Mouse (Mus musculus): ENCODE results near the gene Zbtb3. TPM values are rescaled to one million over a fixed set of nuclear protein-coding genes. Genes with fewer than 3 reads are reported as not detected.

Zbtb3 gene
- total and polyA plus RNA-seq, 3 experiments = 1.2 to 2.5 (median 2.2) TPM

DNA sequence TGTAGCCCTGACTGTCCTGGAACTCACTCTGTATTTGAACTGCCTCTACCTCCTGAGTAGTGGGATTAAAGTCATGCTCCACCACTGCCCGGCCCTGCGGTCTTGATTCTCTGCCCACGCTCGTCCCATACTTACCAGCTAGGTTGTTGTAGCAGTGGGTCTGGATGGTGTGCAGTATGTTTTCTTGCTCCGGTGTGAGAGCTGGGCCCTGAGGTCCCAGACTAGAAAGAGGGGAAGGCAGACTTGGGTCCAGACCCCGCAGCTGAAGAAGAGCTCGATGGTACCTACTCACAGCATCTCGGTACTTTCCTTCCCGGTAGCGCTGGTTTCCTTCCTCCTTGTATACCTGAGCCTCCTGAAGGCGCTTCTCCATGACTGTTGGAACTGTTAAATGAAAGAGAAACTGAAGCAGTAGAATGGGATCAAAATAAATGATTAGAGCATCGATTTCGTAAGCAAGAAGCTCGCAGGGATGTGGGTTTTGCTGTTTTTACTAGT lies 16.0 kb downstream of the Zbtb3 start:
- dilution Hi-C loops (cut with MboI; ENCODE audit: extremely low pct_ligation_motif_present, extremely low pct_unique_long_range_greater_than_20kb, low sequenced_read_pairs) (no loop called here), in situ Hi-C loops (cut with MboI; ENCODE audit: low pct_ligation_motif_present, low pct_unique_long_range_greater_than_20kb, low sequenced_read_pairs) (no loop called here)
- Histone ChIP-seq H3K4me2 (ENCODE audit: insufficient read depth, low read depth, poor library complexity, severe bottlenecking) (peak overlapping the region; percentile 93), H3K9me3 (replicated peaks; ENCODE audit: low read length) (no peaks in the 10 kb centered on the region), H3K27ac (ENCODE audit: insufficient read depth, low read depth) (peak overlapping the region; percentile 91), H3K36me3 (replicated peaks in 1 of 2; ENCODE audit: control insufficient read depth in 1 of 2, insufficient read depth in 1 of 2, low read length in 1 of 2) (peaks cover 31 to 45% of the 10 kb centered on the region in 2 experiments), H3K79me2 (replicated peaks; ENCODE audit: control insufficient read depth, extremely low read depth, insufficient read depth, poor library complexity, severe bottlenecking) (peaks cover 64% of the 10 kb centered on the region), H3K27me3 (replicated peaks) (no peaks in the 10 kb centered on the region), H3K9ac (ENCODE audit: insufficient read depth, low read depth) (peak overlapping the region; percentile 95), H3K4me3 (replicated peaks in 1 of 3; ENCODE audit: low read depth in 2 of 3, low read length in 2 of 3, poor library complexity in 1 of 3) (peak overlapping the region; percentile 90 to 96 (median 91)), H3K4me1 (ENCODE audit: control insufficient read depth in 1 of 2, insufficient read depth in 2 of 2) (peaks cover 10 to 42% of the 10 kb centered on the region in 2 experiments)
- no peak for DNase-seq (ENCODE audit: extremely low read depth)
- TF ChIP-seq ZNF384 (IDR thresholded peaks at IDR 0.05; ENCODE audit: low read depth, low read length) = no peak
- no peak for TF ChIP-seq POLR2AphosphoS2 (IDR thresholded peaks at IDR 0.05; ENCODE audit: low read depth, low read length)
- TF ChIP-seq NRF1 (IDR thresholded peaks at IDR 0.05; ENCODE audit: low read depth, low read length) = no peak
- TF ChIP-seq RCOR1 (conservative IDR thresholded peaks at IDR 0.05; ENCODE audit: low read depth, low read length) = no peak
- no peak for TF ChIP-seq TCF12 (IDR thresholded peaks at IDR 0.05; ENCODE audit: low read depth, low read length)
- TF ChIP-seq ZMIZ1 (IDR thresholded peaks at IDR 0.05; ENCODE audit: low read depth, low read length) = no peak
- TF ChIP-seq CTCF (conservative IDR thresholded peaks at IDR 0.05 in 1 of 2, IDR thresholded peaks at IDR 0.05 in 1 of 2; ENCODE audit: low read depth in 2 of 2, low read length in 2 of 2) = no peak
- no peak for TF ChIP-seq MXI1 (IDR thresholded peaks at IDR 0.05; ENCODE audit: low read depth, low read length)
- no peak for TF ChIP-seq JUN (IDR thresholded peaks at IDR 0.05; ENCODE audit: insufficient read depth, low read depth, low read length)
- no peak for TF ChIP-seq CHD2 (IDR thresholded peaks at IDR 0.05; ENCODE audit: low read length)
- TF ChIP-seq EP300 (IDR thresholded peaks at IDR 0.05; ENCODE audit: low read length) = no peak
- TF ChIP-seq MEF2A (IDR thresholded peaks at IDR 0.05; ENCODE audit: borderline replicate concordance, low read depth, low read length) = no peak
- no peak for TF ChIP-seq UBTF (IDR thresholded peaks at IDR 0.05; ENCODE audit: low read depth, low read length)
- TF ChIP-seq POLR2A (IDR thresholded peaks at IDR 0.05; ENCODE audit: low read depth, low read length) = no peak
- no peak for TF ChIP-seq RAD21 (IDR thresholded peaks at IDR 0.05; ENCODE audit: low read depth, low read length)
- TF ChIP-seq PAX5 (IDR thresholded peaks at IDR 0.05; ENCODE audit: low read length) = no peak
- no peak for TF ChIP-seq MAX (IDR thresholded peaks at IDR 0.05; ENCODE audit: low read length)

DNA sequence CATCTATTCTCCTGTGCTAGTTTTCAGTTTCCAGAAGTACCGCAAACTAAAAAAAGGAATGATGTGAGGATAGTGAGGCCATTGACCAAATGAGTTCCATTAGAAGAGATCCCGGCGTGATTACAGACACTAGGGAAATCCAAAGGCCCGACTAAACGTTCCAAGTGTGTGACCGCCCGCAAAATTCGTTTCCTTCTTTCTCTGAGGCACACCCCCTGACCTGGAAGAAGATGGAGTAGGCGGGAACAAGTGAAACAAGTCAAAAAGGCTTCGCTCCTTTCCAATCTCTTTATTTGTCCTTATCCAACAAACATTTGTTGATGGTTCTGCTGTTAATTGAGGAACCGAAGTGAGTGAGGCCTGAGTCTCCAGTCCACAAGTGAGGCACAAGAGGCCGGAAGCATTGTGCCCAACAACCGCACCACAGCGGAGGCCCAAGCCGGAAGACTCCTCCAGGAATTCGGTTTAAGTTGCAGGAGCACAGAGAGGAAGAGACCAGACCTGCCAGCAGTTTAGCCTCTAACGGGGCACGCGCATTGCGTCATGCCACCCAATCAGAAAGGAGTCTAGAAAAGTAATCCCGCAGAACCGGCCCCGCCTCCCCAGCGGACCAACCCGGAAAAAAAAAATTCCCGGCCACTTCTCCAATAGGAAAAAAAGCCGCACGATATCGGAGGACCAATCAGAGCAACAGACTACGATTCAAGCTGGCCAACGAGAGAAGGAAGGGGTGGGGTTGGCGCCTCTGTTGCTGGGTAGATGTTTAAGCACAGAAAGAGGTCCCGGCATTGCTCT lies 16.6 kb downstream of the Zbtb3 start, which contains the start of gene Ttc9c:
Gene Ttc9c (minus strand): TSS at position 533 of the 795 bp plus-strand sequence.
- Histone ChIP-seq H3K4me1 (ENCODE audit: control insufficient read depth in 1 of 2, insufficient read depth in 2 of 2) (peaks cover 10 to 40% of the 10 kb centered on the region in 2 experiments), H3K9me3 (replicated peaks; ENCODE audit: low read length) (no peaks in the 10 kb centered on the region), H3K9ac (ENCODE audit: insufficient read depth, low read depth) (peak within 1 kb of the TSS; percentile 95), H3K27me3 (replicated peaks) (no peaks in the 10 kb centered on the region), H3K36me3 (replicated peaks in 1 of 2; ENCODE audit: control insufficient read depth in 1 of 2, insufficient read depth in 1 of 2, low read length in 1 of 2) (peaks cover 31 to 46% of the 10 kb centered on the region in 2 experiments), H3K79me2 (replicated peaks; ENCODE audit: control insufficient read depth, extremely low read depth, insufficient read depth, poor library complexity, severe bottlenecking) (peaks cover 69% of the 10 kb centered on the region), H3K4me3 (replicated peaks in 1 of 3; ENCODE audit: low read depth in 2 of 3, low read length in 2 of 3, poor library complexity in 1 of 3) (peak within 1 kb of the TSS; percentile 96 to 98 (median 96)), H3K4me2 (ENCODE audit: insufficient read depth, low read depth, poor library complexity, severe bottlenecking) (peak within 1 kb of the TSS; percentile 93), H3K27ac (ENCODE audit: insufficient read depth, low read depth) (peak within 1 kb of the TSS; percentile 98)
- in situ Hi-C loops (cut with MboI; ENCODE audit: low pct_ligation_motif_present, low pct_unique_long_range_greater_than_20kb, low sequenced_read_pairs) = no loop called here
- DNase-seq (ENCODE audit: extremely low read depth) = peak; percentile 99
- dilution Hi-C loops (cut with MboI; ENCODE audit: extremely low pct_ligation_motif_present, extremely low pct_unique_long_range_greater_than_20kb, low sequenced_read_pairs) = no loop called here
- TF ChIP-seq NRF1 (IDR thresholded peaks at IDR 0.05; ENCODE audit: low read depth, low read length) (peak; percentile 49), USF1 (IDR thresholded peaks at IDR 0.05; ENCODE audit: low read depth, low read length) (no peak), EP300 (IDR thresholded peaks at IDR 0.05; ENCODE audit: low read length) (no peak), MXI1 (IDR thresholded peaks at IDR 0.05; ENCODE audit: low read depth, low read length) (no peak; the same call in 1 of the 2 replicates), BHLHE40 (IDR thresholded peaks at IDR 0.05; ENCODE audit: low read depth, low read length) (peak; percentile 61), MAFK (IDR thresholded peaks at IDR 0.05; ENCODE audit: insufficient replicate concordance, low read length) (no peak), IRF4 (IDR thresholded peaks at IDR 0.05; ENCODE audit: low read depth, low read length) (no peak; the same call in 1 of the 2 replicates), RAD21 (IDR thresholded peaks at IDR 0.05; ENCODE audit: low read depth, low read length) (no peak), KAT2A (IDR thresholded peaks at IDR 0.05; ENCODE audit: insufficient replicate concordance, low read length) (0 out of 2 replicates have a peak, but pooled peaks have one; percentile 65), ETS1 (conservative IDR thresholded peaks at IDR 0.05; ENCODE audit: low read depth, low read length) (peak; percentile 42), GABPA (IDR thresholded peaks at IDR 0.05; ENCODE audit: insufficient replicate concordance, low read depth, low read length) (no peak), ZNF384 (IDR thresholded peaks at IDR 0.05; ENCODE audit: low read depth, low read length) (peak; percentile 92), MAZ (IDR thresholded peaks at IDR 0.05; ENCODE audit: low read depth, low read length) (no peak), SMC3 (IDR thresholded peaks at IDR 0.05; ENCODE audit: low read depth, low read length) (peak; percentile 8; the same call in 1 of the 2 replicates), POLR2AphosphoS2 (IDR thresholded peaks at IDR 0.05; ENCODE audit: low read depth, low read length) (no peak), CHD1 (IDR thresholded peaks at IDR 0.05; ENCODE audit: low read depth, low read length) (peak; percentile 60; the same call in 1 of the 2 replicates), SIN3A (IDR thresholded peaks at IDR 0.05; ENCODE audit: low read length) (peak; percentile 95), JUN (IDR thresholded peaks at IDR 0.05; ENCODE audit: insufficient read depth, low read depth, low read length) (no peak), ELF1 (IDR thresholded peaks at IDR 0.05; ENCODE audit: low read depth, low read length) (peak; percentile 75; the same call in 1 of the 2 replicates), USF2 (conservative IDR thresholded peaks at IDR 0.05; ENCODE audit: low read depth, low read length) (no peak)
